Mouse (Mus musculus): ENCODE measurements around the gene Mroh2a. TPM values are rescaled to one million over a fixed set of nuclear protein-coding genes. Genes with fewer than 3 reads are reported as not detected.
A peak's percentile ranks its signal among the peaks of the same experiment; 100 is the strongest.

Gene Mroh2a
- total and polyA plus RNA-seq, 2 experiments = 0.82 to 1.0 TPM

DNA sequence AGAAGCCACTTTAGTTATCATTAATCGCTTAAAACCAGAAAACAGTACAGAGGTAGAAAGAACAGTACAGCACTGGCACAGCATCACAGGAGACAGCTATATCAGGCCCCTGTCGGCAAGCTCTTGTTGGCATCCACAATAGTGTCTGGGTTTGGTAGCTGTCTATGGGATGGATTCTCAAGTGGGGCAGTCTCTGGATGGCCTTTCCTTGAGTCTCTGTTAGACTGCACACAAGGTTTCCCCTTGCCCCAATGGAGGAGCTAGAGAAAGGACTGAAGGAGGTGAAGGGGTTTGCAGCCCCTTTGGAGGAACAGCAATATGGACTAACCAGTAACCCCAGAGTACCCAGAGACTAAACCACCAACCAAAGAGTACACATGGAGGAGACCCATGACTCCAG, 65.3 kb downstream of the Mroh2a start:
- peak; percentile 8 for DNase-seq (ENCODE audit: extremely low read depth, low read depth, low spot score)
- Histone ChIP-seq H3K4me3 (ENCODE audit: insufficient read depth, low read depth, low read length) (no peak overlapping the region), H3K9ac (ENCODE audit: low read depth, low read length) (no peak overlapping the region), H3K27ac (replicated peaks; ENCODE audit: insufficient read depth, low read depth, low read length) (no peak overlapping the region), H3K4me1 (ENCODE audit: control insufficient read depth, insufficient read depth, low read length) (peaks cover 10% of the 10 kb centered on the region), H3K36me3 (ENCODE audit: control insufficient read depth, insufficient read depth, low read length) (no peaks in the 10 kb centered on the region), H3K79me2 (ENCODE audit: control insufficient read depth, insufficient read depth, low read length) (no peaks in the 10 kb centered on the region), H3K27me3 (ENCODE audit: control insufficient read depth, insufficient read depth, low read length) (no peaks in the 10 kb centered on the region)
- TF ChIP-seq CTCF (IDR thresholded peaks at IDR 0.05; ENCODE audit: low read depth, low read length) (no peak), POLR2A (IDR thresholded peaks at IDR 0.05; ENCODE audit: extremely low read depth, insufficient read depth, low read length) (no peak)
- 55% methylated on average over 2 of the region's 2 CpGs for WGBS

DNA sequence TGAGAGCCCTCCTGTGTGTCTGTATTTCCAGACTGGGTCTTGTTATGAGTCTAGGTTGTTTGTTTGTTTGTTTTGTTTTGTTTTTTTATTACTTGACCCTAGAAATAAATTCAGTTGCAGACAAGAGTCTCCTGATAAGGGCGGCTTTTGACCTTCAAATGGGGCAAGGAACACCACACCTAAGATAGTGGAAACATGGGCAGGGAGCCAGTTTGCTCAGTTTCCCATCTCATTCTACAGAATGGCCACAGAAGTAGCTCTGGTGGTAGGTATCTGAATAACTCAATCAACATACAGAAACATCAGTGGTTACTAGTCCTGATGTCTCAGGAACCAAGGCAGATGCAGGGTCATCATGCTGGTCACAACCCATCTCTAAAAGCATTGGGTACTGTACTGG, 67.9 kb downstream of the Mroh2a start:
- no peak overlapping the region for H3K27ac ChIP-seq (replicated peaks; ENCODE audit: insufficient read depth, low read depth, low read length)
- H3K36me3 ChIP-seq (ENCODE audit: control insufficient read depth, insufficient read depth, low read length) = no peaks in the 10 kb centered on the region
- H3K9ac ChIP-seq (ENCODE audit: low read depth, low read length) = no peak overlapping the region
- 15% methylated on average over 1 of the region's 1 CpGs for WGBS
- no peaks in the 10 kb centered on the region for H3K79me2 ChIP-seq (ENCODE audit: control insufficient read depth, insufficient read depth, low read length)
- no peak overlapping the region for H3K4me3 ChIP-seq (ENCODE audit: insufficient read depth, low read depth, low read length)
- peak; percentile 8 for DNase-seq (ENCODE audit: extremely low read depth, low read depth, low spot score)
- H3K4me1 ChIP-seq (ENCODE audit: control insufficient read depth, insufficient read depth, low read length) = no peaks in the 10 kb centered on the region
- H3K27me3 ChIP-seq (ENCODE audit: control insufficient read depth, insufficient read depth, low read length) = no peaks in the 10 kb centered on the region
- TF ChIP-seq CTCF (IDR thresholded peaks at IDR 0.05; ENCODE audit: low read depth, low read length) (no peak), POLR2A (IDR thresholded peaks at IDR 0.05; ENCODE audit: extremely low read depth, insufficient read depth, low read length) (no peak)

- WGBS = 73% methylated on average over 4 of the region's 4 CpGs
- no peak for TF ChIP-seq CTCF (IDR thresholded peaks at IDR 0.05; ENCODE audit: low read depth, low read length)
- no peak for TF ChIP-seq POLR2A (IDR thresholded peaks at IDR 0.05; ENCODE audit: extremely low read depth, insufficient read depth, low read length)
- DNase-seq (ENCODE audit: extremely low read depth, low read depth, low spot score) = peak; percentile 8
Observed at GRCm38 (mm10) chr1:88296171-88296920, 69.6 kb downstream of the Mroh2a start.

DNA sequence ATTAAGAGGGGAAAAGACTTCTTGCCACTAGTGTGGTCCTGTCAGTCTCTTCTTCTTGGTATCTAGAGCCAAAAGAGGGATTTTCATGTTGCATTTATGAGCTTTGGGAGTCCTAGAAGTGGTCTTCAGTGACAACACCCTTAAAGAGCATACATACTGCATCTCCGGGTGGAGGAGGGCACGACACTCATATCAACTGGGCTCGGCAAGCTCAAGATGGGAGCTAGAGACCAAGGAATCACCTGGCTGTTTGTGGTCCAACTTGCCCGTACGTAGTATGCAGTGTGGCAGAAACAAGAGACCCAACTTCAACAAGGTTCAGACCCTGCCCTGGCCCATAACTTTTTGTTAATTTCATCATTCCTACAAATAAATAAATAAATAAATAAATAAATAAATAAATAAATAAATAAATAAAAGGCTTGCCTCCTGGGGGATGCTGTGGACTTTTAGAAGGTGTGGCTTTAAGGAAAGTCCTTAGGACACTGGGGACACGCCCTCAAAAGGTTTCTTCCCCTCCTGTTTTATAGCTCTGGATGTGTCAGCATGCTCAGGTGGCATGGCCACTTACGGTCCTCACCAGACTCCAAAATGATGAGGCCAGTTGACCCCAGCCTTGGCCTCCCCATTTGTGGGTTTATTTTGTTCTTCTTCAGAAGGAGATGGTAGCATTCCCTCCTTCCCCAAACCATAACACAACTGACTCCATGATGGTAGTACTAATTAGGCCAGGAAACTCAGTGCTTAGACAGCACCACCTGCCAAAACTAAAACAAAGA, 70.9 kb downstream of the Mroh2a start:
- no peak for TF ChIP-seq POLR2A (IDR thresholded peaks at IDR 0.05; ENCODE audit: extremely low read depth, insufficient read depth, low read length)
- TF ChIP-seq CTCF (IDR thresholded peaks at IDR 0.05; ENCODE audit: low read depth, low read length) = no peak
- H3K79me2 ChIP-seq (ENCODE audit: control insufficient read depth, insufficient read depth, low read length) = no peaks in the 10 kb centered on the region
- H3K27ac ChIP-seq (replicated peaks; ENCODE audit: insufficient read depth, low read depth, low read length) = no peak overlapping the region
- DNase-seq (ENCODE audit: extremely low read depth, low read depth, low spot score) = peak; percentile 8
- 65% methylated on average over 7 of the region's 7 CpGs for WGBS
- no peaks in the 10 kb centered on the region for H3K4me1 ChIP-seq (ENCODE audit: control insufficient read depth, insufficient read depth, low read length)
- H3K9ac ChIP-seq (ENCODE audit: low read depth, low read length) = no peak overlapping the region
- H3K36me3 ChIP-seq (ENCODE audit: control insufficient read depth, insufficient read depth, low read length) = no peaks in the 10 kb centered on the region
- H3K4me3 ChIP-seq (ENCODE audit: insufficient read depth, low read depth, low read length) = no peak overlapping the region
- no peaks in the 10 kb centered on the region for H3K27me3 ChIP-seq (ENCODE audit: control insufficient read depth, insufficient read depth, low read length)

More at GRCm38 (mm10) chr1:88296171-88296920, 69.6 kb downstream of the Mroh2a start:
- Histone ChIP-seq H3K4me3 (ENCODE audit: insufficient read depth, low read depth, low read length) (no peak overlapping the region), H3K27me3 (ENCODE audit: control insufficient read depth, insufficient read depth, low read length) (no peaks in the 10 kb centered on the region), H3K79me2 (ENCODE audit: control insufficient read depth, insufficient read depth, low read length) (no peaks in the 10 kb centered on the region), H3K4me1 (ENCODE audit: control insufficient read depth, insufficient read depth, low read length) (no peaks in the 10 kb centered on the region), H3K9ac (ENCODE audit: low read depth, low read length) (no peak overlapping the region), H3K27ac (replicated peaks; ENCODE audit: insufficient read depth, low read depth, low read length) (no peak overlapping the region), H3K36me3 (ENCODE audit: control insufficient read depth, insufficient read depth, low read length) (no peaks in the 10 kb centered on the region)

DNA sequence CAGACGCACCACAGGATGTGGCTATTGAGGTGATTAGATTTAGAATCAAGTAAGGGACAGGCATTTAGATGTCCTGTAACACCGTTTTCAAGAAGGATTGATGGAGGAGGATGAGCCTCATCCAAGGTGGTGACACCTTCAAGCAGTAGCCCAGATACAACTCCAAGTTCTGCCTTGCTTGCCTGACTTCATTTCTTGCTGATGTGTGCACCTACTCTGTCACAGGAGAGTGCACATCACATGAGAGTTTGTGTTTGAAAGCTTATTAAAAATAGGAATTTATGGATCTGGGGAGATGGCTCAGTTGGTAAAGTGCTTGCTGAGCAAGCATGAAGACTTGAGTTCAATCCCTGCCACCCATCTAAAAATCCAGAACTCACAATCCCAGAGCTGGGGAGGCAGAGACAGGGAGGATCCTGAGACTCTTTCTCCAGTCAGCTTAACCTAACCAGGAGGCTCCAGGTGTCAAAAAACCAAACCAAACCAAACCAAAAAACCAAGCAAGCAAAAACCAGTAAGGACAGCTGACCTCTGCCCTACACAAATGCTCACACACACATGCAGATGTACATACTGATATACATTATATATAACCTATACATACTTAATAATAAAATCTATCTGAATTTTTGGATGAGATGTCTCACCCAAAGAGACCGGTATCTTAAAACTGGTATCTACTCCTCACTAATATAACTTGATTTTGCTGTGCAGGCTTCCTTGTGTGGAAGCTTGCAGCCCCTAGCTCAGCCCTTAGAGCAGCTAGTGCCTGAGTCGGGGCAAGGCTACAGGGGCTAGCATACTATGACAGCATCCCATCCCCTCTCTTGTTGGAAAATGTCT, 72.1 kb downstream of the Mroh2a start:
- Histone ChIP-seq H3K9ac (ENCODE audit: low read depth, low read length) (no peak overlapping the region), H3K4me1 (ENCODE audit: control insufficient read depth, insufficient read depth, low read length) (no peaks in the 10 kb centered on the region), H3K4me3 (ENCODE audit: insufficient read depth, low read depth, low read length) (no peak overlapping the region), H3K27me3 (ENCODE audit: control insufficient read depth, insufficient read depth, low read length) (no peaks in the 10 kb centered on the region), H3K27ac (replicated peaks; ENCODE audit: insufficient read depth, low read depth, low read length) (no peak overlapping the region), H3K36me3 (ENCODE audit: control insufficient read depth, insufficient read depth, low read length) (no peaks in the 10 kb centered on the region), H3K79me2 (ENCODE audit: control insufficient read depth, insufficient read depth, low read length) (no peaks in the 10 kb centered on the region)
- DNase-seq (ENCODE audit: extremely low read depth, low read depth, low spot score) = peak; percentile 19
- WGBS = 60% methylated on average over 4 of the region's 4 CpGs
- no peak for TF ChIP-seq POLR2A (IDR thresholded peaks at IDR 0.05; ENCODE audit: extremely low read depth, insufficient read depth, low read length)
- TF ChIP-seq CTCF (IDR thresholded peaks at IDR 0.05; ENCODE audit: low read depth, low read length) = no peak

Data from liver, adult 2 months (tissue).